Mouse (Mus musculus) neural tube, embryonic 10.5 days (tissue): ENCODE results near the gene Soat1.

Source experiments
- DNase-seq: peaks from one replicate; pipeline ENCODE4 v3.0.0-alpha.2; 2017; ENCODE audit warnings: low spot score; ENCODE audit errors: extremely low spot score

The Soat1 gene

GRCm38 (mm10) chr1:156467655-156468255 is 6.4 kb downstream of the Soat1 start:
- no peak for DNase-seq

GRCm38 (mm10) chr1:156464963-156465362 is 9.2 kb downstream of the Soat1 start:
- DNase-seq = no peak

- no peak for DNase-seq
Observed at GRCm38 (mm10) chr1:156463981-156464853, 9.9 kb downstream of the Soat1 start.

GRCm38 (mm10) chr1:156462273-156462991 is 11.7 kb downstream of the Soat1 start:
- no peak for DNase-seq

GRCm38 (mm10) chr1:156461036-156461435 is 13.1 kb downstream of the Soat1 start:
- no peak for DNase-seq

- DNase-seq = no peak
Observed at GRCm38 (mm10) chr1:156460216-156460615, 13.9 kb downstream of the Soat1 start.

GRCm38 (mm10) chr1:156459690-156460089 is 14.4 kb downstream of the Soat1 start:
- DNase-seq = no peak

GRCm38 (mm10) chr1:156458391-156459060 is 15.6 kb downstream of the Soat1 start:
- DNase-seq = no peak

- no peak for DNase-seq
Observed at GRCm38 (mm10) chr1:156455005-156455758, 18.9 kb downstream of the Soat1 start.

GRCm38 (mm10) chr1:156454384-156454783 is 19.7 kb downstream of the Soat1 start:
- no peak for DNase-seq

GRCm38 (mm10) chr1:156453876-156454275 is 20.3 kb downstream of the Soat1 start:
- DNase-seq = no peak

- DNase-seq = no peak
Observed at GRCm38 (mm10) chr1:156450478-156450877, 23.7 kb downstream of the Soat1 start.

GRCm38 (mm10) chr1:156449691-156450090 is 24.4 kb downstream of the Soat1 start:
- DNase-seq = no peak

- no peak for DNase-seq
Observed at GRCm38 (mm10) chr1:156449089-156449488, 25.0 kb downstream of the Soat1 start.

- DNase-seq = no peak
Observed at GRCm38 (mm10) chr1:156445049-156445448, 29.1 kb downstream of the Soat1 start.

GRCm38 (mm10) chr1:156442776-156443175 is 31.4 kb downstream of the Soat1 start:
- DNase-seq = no peak

GRCm38 (mm10) chr1:156442266-156442665 is 31.9 kb downstream of the Soat1 start:
- no peak for DNase-seq

GRCm38 (mm10) chr1:156437726-156438125 is 36.4 kb downstream of the Soat1 start:
- DNase-seq = no peak

- DNase-seq = no peak
Observed at GRCm38 (mm10) chr1:156437016-156437708, 37.0 kb downstream of the Soat1 start.

- no peak for DNase-seq
Observed at GRCm38 (mm10) chr1:156433497-156433896, 40.6 kb downstream of the Soat1 start.
